Mouse (Mus musculus) embryonic facial prominence, embryonic 13.5 days (tissue): Measurements from ENCODE around the gene Suds3. TPM values are rescaled to one million over a fixed set of nuclear protein-coding genes. Genes with fewer than 3 reads are reported as not detected.

Experiments used
- ATAC-seq: fragments of 200-750 bp; cut with Nextera tagmentation; 2 replicates; pipeline ENCODE4 v1.8.0; 2017; ENCODE audit warnings: low read depth; ENCODE audit not compliant: insufficient number of reproducible peaks, insufficient read depth, low FRiP score, low TSS enrichment
- H3K27ac ChIP-seq: fragments of 300-500 bp; sonication (generic); 2 replicates; pipeline ENCODE4 v1.5.1; 2015; ENCODE audit warnings: moderate library complexity, mild to moderate bottlenecking, inconsistent platforms
- H3K27me3 ChIP-seq: fragments of 300-500 bp; sonication (generic); 2 replicates; pipeline ENCODE4 v1.6.1; 2015; ENCODE audit warnings: mild to moderate bottlenecking, inconsistent platforms
- H3K36me3 ChIP-seq: fragments of 300-500 bp; sonication (generic); 2 replicates; pipeline ENCODE4 v1.6.1; 2015; ENCODE audit warnings: mild to moderate bottlenecking, inconsistent platforms
- H3K4me1 ChIP-seq: fragments of 300-500 bp; sonication (generic); 2 replicates; pipeline ENCODE4 v1.6.1; 2015; ENCODE audit warnings: inconsistent platforms
- H3K4me2 ChIP-seq: fragments of 300-500 bp; sonication (generic); 2 replicates; pipeline ENCODE4 v1.6.1; 2015; ENCODE audit warnings: moderate library complexity, mild to moderate bottlenecking, inconsistent platforms
- H3K4me3 ChIP-seq: fragments of 300-500 bp; sonication (generic); 2 replicates; pipeline ENCODE4 v1.5.1; 2015; ENCODE audit warnings: mild to moderate bottlenecking, inconsistent platforms
- H3K9ac ChIP-seq: fragments of 300-500 bp; sonication (generic); 2 replicates; pipeline ENCODE4 v1.6.1; 2015; ENCODE audit warnings: mild to moderate bottlenecking, inconsistent platforms
- H3K9me3 ChIP-seq: fragments of 300-500 bp; sonication (generic); 2 replicates; pipeline ENCODE4 v1.6.1; 2016; ENCODE audit warnings: inconsistent platforms
- WGBS: fragments of 180-500 bp; shearing (Covaris S2); methylation state at CpG from one replicate; pipeline ENCODE4 v1.1.7; 2015; ENCODE audit warnings: mixed read lengths; 5-methylcytosine and 5-hydroxymethylcytosine counted together
- polyA plus RNA-seq: library from polyadenylated mRNA; unstranded; fragments of >200 nt; fragmentation: Nextera tagmentation; extraction: Ambion mirVana; gene quantifications from 2 replicates; pipeline ENCODE4 v1.2.1, GENCODE M21; 2015

The Suds3 gene
- 87.8 and 89.7 TPM in 2 replicates for polyA plus RNA-seq

DNA sequence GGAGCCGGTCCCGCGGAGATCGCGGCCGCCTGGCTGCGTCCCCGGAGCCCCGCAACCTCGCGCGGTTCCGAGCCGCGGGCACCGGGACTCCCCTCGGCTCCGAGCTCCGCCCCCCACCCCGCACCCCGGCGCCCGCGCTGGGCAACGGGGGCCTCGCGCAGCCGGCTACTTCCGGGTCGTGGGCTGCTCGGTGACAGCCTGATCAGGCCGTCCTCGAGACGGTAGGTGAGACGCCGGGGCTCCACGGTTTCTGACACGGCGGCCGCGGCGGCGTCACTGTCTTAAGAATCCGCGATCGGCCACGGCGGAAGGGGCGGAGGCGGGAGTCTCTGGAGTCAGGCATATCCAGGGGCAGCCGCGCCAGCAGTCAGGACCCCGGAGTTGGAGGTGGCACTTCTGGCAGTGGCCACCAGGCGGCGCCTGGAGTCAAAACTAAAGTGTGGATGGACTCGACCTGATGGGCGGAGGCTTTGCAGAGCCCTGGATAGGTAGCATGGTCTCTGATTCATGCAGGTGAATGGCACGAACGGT lies at the start of gene Suds3:
Gene Suds3, minus strand, starts transcription at position 278 of the 531 bp plus-strand sequence.
- Histone ChIP-seq H3K27ac (peak within 1 kb of the TSS; percentile 82), H3K4me2 (peak within 1 kb of the TSS; percentile 94), H3K27me3 (peaks cover 4% of the 10 kb centered on the region), H3K36me3 (peaks cover 26% of the 10 kb centered on the region), H3K4me1 (peaks cover 29% of the 10 kb centered on the region), H3K4me3 (peak within 1 kb of the TSS; percentile 94), H3K9me3 (no peaks in the 10 kb centered on the region), H3K9ac (peak within 1 kb of the TSS; percentile 92)
- peak; percentile 69 for ATAC-seq
- 0% methylated on average over 59 of the region's 59 CpGs for WGBS

DNA sequence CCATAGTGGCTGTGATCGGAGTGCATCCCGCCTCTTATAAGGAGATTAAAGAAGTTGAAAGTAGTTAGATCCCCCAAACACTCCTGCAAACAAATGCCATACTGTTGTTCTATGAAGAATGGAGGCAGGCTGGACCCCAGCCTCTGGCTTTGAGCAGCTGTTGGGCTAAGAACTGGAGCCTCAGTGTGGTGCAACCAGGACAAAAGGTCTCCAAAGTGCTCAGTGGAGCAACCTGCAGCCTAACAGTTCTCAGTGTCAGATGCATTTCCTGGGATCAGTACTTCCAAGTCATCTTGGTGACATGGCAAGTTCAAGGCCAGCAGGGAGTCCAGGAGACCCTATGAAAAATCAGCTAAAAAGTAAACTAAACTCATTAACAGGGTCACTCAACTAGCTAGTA lies 49.0 kb upstream of the Suds3 start:
- H3K4me1 ChIP-seq: no peaks in the 10 kb centered on the region
- WGBS: 91% methylated on average over 2 of the region's 2 CpGs
- ATAC-seq: no peak

DNA sequence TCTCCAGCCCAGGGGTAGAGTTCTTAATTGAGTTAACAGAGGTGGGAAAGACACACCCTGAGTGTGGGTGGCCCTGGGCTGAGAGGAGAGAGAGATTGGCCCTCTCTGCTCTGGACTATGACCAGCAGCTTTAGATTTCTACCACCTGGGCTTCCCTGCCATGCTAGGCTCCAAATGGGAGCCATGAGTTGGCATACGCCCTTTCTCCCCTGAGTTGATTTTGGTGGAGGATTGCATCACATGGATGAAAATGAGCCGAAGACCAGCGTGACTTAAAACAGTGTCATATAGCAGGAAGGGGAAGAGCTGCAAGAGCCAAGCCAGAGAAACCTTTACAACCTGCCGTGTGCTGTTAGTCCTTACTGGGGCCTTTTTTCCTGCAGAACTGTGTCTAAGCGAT lies 48.6 kb upstream of the Suds3 start:
- no peaks in the 10 kb centered on the region for H3K36me3 ChIP-seq
- H3K9me3 ChIP-seq: no peaks in the 10 kb centered on the region
- 83% methylated on average over 5 of the region's 5 CpGs for WGBS
- no peak for ATAC-seq
- no peak overlapping the region for H3K4me3 ChIP-seq
- no peak overlapping the region for H3K27ac ChIP-seq
- no peaks in the 10 kb centered on the region for H3K4me1 ChIP-seq
- no peak overlapping the region for H3K9ac ChIP-seq
- no peak overlapping the region for H3K4me2 ChIP-seq
- H3K27me3 ChIP-seq: no peaks in the 10 kb centered on the region

More for the DNA sequence above, 49.0 kb upstream of the Suds3 start:
- H3K4me3 ChIP-seq: no peak overlapping the region
- H3K4me2 ChIP-seq: no peak overlapping the region
- no peaks in the 10 kb centered on the region for H3K36me3 ChIP-seq
- H3K9me3 ChIP-seq: no peaks in the 10 kb centered on the region
- no peak overlapping the region for H3K9ac ChIP-seq
- H3K27me3 ChIP-seq: no peaks in the 10 kb centered on the region
- H3K27ac ChIP-seq: no peak overlapping the region

DNA sequence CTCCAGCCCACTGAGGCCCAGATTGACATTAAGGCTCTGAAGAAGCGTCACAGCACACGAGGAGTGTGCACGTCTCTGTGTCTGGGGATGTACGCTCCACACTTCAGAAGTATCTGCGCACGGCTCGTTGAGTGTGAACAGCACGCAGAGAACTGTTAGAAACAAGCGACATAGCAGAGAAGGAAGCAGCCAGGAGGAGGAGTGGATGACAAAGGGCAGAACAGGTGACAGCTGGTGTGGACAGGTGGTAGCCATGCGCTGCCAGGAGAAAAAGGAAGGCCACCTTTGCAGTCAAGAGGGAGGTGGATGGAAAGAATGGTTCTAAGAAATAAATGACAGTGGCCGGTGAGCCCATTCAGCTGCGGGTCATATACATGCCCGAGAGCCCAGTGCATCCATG lies 47.9 kb upstream of the Suds3 start:
- Histone ChIP-seq H3K4me2 (no peak overlapping the region), H3K36me3 (no peaks in the 10 kb centered on the region), H3K4me3 (no peak overlapping the region), H3K9ac (no peak overlapping the region), H3K4me1 (no peaks in the 10 kb centered on the region), H3K9me3 (no peaks in the 10 kb centered on the region), H3K27me3 (no peaks in the 10 kb centered on the region), H3K27ac (no peak overlapping the region)
- 94% methylated on average over 13 of the region's 13 CpGs for WGBS
- no peak for ATAC-seq

DNA sequence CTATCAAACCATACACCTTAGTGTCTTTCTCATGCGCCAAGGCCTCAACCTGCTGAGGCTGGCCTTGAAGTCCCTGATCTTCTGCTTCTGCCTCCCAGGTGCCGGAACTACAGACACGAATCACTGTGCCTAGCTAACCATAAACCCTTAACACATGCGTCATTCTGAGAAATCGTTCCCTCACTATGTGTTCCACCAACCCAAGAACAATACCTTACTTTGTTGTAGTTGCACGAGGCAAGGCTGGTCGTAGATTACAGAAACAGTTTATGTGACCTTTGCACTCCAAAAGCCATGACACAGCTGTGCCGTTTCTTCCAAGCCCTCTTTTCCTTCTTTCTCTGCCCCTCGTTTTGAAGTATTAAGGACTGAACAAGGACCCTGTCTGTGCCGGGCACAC lies 44.6 kb upstream of the Suds3 start:
- WGBS: 38% methylated on average over 10 of the region's 10 CpGs
- no peaks in the 10 kb centered on the region for H3K36me3 ChIP-seq
- H3K4me2 ChIP-seq: no peak overlapping the region
- H3K4me1 ChIP-seq: no peaks in the 10 kb centered on the region
- no peak overlapping the region for H3K4me3 ChIP-seq
- ATAC-seq: no peak
- H3K27me3 ChIP-seq: no peaks in the 10 kb centered on the region
- no peaks in the 10 kb centered on the region for H3K9me3 ChIP-seq
- H3K27ac ChIP-seq: no peak overlapping the region
- no peak overlapping the region for H3K9ac ChIP-seq

DNA sequence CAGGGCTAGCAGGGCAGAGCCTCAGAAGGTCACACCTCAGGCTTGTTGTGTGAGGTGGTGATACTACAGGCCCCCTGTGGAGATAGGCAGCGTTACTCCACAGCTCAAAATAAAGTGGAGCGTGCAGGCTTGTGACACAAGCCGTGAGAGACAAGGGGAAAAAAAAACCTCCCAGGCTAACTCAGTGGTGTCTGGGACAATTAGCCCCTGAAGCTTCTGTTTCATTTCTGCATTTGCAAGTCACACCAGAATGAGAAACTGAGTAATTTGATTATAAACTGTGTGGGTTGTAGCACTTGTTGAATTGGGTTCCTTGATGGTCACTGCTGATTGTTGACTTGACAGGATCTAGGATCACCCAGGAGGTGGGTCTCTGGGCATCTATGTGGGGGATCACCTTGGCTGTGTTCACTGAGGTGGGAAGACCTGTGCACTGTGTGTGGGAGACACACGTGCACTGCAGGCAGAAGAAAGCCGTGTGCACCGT lies 43.9 kb upstream of the Suds3 start:
- Histone ChIP-seq H3K27ac (no peak overlapping the region), H3K27me3 (no peaks in the 10 kb centered on the region), H3K36me3 (no peaks in the 10 kb centered on the region), H3K4me1 (no peaks in the 10 kb centered on the region), H3K4me3 (no peak overlapping the region), H3K9me3 (no peaks in the 10 kb centered on the region), H3K4me2 (no peak overlapping the region), H3K9ac (no peak overlapping the region)
- ATAC-seq: no peak
- WGBS: 55% methylated on average over 6 of the region's 6 CpGs

DNA sequence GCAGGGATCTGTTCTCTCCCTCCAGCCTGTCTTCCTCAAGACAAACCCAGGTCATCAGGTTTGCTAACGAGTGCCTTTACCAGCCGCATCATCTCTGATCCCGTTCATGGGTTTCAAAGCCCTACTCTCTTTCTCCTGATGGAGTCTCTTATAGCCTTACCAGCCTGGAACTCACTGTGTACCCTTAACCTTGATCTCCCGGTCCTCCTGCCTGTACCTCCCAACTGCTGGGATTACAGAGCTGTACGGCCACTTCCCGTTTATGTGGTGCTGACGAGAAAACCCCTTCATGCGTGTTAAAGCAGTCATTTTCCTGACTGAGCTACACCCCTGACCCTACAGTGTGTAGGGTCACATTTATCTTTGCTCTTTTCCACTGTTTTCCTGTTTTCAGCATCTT lies 43.4 kb upstream of the Suds3 start:
- 63% methylated on average over 8 of the region's 8 CpGs for WGBS
- no peak for ATAC-seq

DNA sequence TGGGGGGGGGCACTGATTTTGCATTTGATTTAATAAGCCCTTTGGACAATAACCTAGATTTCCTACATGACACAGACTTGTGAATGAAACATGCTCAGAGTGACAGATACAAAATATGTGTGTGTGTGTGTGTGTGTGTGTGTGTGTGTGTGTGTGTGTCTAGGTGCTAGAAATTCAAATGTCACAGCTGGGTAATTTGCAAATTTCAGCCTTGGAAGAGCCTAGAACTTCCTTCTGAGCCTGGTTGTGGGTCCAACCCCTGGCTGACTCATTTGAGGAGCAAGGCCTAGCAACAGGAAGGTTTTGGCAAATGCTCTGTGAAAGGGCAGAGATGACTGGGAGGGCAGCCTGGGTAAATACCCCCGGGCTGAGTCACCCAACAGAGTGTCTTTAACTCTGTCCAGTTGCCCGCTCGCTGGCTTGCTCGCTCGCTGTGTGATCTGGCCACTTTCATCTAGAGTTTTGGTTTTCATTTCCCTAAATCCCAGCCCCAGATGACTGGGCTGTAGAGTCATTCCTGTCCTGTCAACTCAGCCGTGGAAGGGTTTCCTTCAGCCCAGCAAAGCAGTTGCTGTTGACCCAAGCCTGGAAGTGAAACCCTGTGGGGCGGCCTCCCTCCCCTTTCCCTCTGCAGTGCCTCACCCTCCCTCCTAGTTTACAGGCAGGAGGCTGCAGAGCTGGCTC lies 42.6 kb upstream of the Suds3 start:
- ATAC-seq: no peak
- no peaks in the 10 kb centered on the region for H3K9me3 ChIP-seq
- H3K4me3 ChIP-seq: no peak overlapping the region
- H3K27ac ChIP-seq: no peak overlapping the region
- WGBS: 51% methylated on average over 7 of the region's 7 CpGs
- no peaks in the 10 kb centered on the region for H3K36me3 ChIP-seq
- H3K27me3 ChIP-seq: no peaks in the 10 kb centered on the region
- H3K4me1 ChIP-seq: peaks cover 6% of the 10 kb centered on the region; the same call in 1 of the 2 replicates
- no peak overlapping the region for H3K4me2 ChIP-seq
- no peak overlapping the region for H3K9ac ChIP-seq

More for the DNA sequence above, 43.4 kb upstream of the Suds3 start:
- Histone ChIP-seq H3K4me1 (no peaks in the 10 kb centered on the region), H3K4me2 (no peak overlapping the region), H3K9ac (no peak overlapping the region), H3K9me3 (no peaks in the 10 kb centered on the region), H3K36me3 (no peaks in the 10 kb centered on the region), H3K4me3 (no peak overlapping the region), H3K27me3 (no peaks in the 10 kb centered on the region), H3K27ac (no peak overlapping the region)

DNA sequence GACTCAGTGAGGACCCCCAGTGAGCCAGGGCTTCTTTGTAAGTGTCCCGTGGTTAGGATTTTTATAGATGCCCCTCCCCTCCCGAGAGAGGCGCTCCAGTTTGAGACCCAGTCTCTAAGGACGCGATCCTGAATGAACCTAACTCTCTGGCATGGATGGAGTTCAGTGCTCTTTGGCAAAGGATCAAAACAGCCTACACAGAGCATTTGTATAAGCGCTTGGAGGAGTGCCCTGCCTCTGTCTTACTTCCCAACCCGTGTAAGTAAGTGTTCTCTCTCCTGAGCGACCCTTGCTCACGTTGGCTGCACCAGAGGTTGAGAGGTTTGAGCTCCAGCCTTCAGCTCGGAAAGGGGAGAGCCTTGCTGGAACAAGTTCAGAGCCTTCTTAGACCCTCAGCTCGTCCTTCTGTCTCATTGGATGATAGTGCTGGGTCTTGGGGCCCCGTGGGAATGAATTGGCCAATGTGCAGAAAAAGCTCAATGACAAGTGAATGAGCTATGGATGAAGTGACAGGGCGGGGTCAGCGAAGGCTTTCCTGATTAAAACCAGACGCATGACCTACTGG lies 37.7 kb upstream of the Suds3 start:
- WGBS: 56% methylated on average over 15 of the region's 15 CpGs
- H3K27ac ChIP-seq: no peak overlapping the region
- no peak overlapping the region for H3K9ac ChIP-seq
- H3K4me2 ChIP-seq: no peak overlapping the region
- H3K9me3 ChIP-seq: 0 out of 2 replicates have a peak, but pooled peaks cover 3% of the 10 kb centered on the region
- H3K27me3 ChIP-seq: no peaks in the 10 kb centered on the region
- no peaks in the 10 kb centered on the region for H3K36me3 ChIP-seq
- H3K4me1 ChIP-seq: peaks cover 9% of the 10 kb centered on the region; the same call in 1 of the 2 replicates
- ATAC-seq: no peak
- no peak overlapping the region for H3K4me3 ChIP-seq

DNA sequence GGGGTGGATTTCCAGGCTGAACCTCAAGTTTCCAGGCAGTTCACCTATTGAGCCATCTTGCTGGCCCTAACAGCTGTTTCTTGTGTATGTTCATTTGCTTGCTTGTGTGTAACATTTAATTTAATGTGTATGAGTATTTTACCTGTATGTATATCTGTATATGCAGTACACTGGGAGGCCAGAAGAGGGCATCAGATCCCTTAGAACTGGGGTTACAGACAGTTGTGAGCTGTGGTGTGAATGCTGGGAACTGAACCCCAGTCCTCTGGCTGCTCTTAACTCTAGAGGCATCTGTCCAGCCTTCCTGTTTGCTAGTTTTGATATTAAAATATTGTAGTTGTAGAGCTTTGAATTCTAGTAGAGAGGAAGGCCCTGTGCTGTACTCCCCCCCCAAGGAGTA lies 37.0 kb upstream of the Suds3 start:
- no peak overlapping the region for H3K27ac ChIP-seq

DNA sequence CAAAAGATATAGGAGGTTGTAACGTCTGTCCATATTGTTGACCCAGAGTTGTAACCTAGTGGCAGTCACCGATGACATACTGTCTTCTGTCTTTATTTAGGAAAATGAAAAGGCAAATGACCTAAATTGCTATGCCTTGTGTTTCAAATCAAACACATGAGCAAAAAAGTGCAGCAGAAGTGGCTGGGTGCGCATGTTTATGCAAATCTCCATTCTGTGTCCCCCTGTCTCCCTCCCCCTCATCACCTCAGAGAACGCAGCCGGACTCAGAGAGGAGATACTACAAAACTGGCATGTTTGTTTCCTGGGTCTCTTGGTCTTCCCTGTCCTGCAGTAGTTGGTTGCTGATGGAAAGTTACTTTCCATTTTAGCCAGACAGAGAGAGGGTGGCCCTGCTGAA lies 34.2 kb upstream of the Suds3 start:
- H3K27ac ChIP-seq: no peak overlapping the region
- peaks cover 9% of the 10 kb centered on the region; the same call in 1 of the 2 replicates for H3K4me1 ChIP-seq
- H3K9ac ChIP-seq: no peak overlapping the region
- H3K27me3 ChIP-seq: no peaks in the 10 kb centered on the region
- no peaks in the 10 kb centered on the region for H3K36me3 ChIP-seq
- no peak for ATAC-seq
- H3K4me2 ChIP-seq: no peak overlapping the region
- no peak overlapping the region for H3K4me3 ChIP-seq
- WGBS: 71% methylated on average over 5 of the region's 5 CpGs
- peaks cover 9% of the 10 kb centered on the region for H3K9me3 ChIP-seq

More for the DNA sequence above, 37.0 kb upstream of the Suds3 start:
- no peak overlapping the region for H3K4me3 ChIP-seq
- peaks cover 9% of the 10 kb centered on the region; the same call in 1 of the 2 replicates for H3K4me1 ChIP-seq
- no peak overlapping the region for H3K9ac ChIP-seq
- 0 out of 2 replicates have a peak, but pooled peaks cover 4% of the 10 kb centered on the region for H3K9me3 ChIP-seq
- no peaks in the 10 kb centered on the region for H3K27me3 ChIP-seq
- ATAC-seq: no peak
- H3K4me2 ChIP-seq: no peak overlapping the region
- H3K36me3 ChIP-seq: no peaks in the 10 kb centered on the region
